Mouse (Mus musculus): ENCODE results near the gene Nav2. TPM values are rescaled to one million over a fixed set of nuclear protein-coding genes. Genes with fewer than 3 reads are reported as not detected.
A peak's percentile ranks its signal among the peaks of the same experiment; 100 is the strongest.

Nav2 gene
- polyA plus RNA-seq, 1 experiment: 51.7 TPM

DNA sequence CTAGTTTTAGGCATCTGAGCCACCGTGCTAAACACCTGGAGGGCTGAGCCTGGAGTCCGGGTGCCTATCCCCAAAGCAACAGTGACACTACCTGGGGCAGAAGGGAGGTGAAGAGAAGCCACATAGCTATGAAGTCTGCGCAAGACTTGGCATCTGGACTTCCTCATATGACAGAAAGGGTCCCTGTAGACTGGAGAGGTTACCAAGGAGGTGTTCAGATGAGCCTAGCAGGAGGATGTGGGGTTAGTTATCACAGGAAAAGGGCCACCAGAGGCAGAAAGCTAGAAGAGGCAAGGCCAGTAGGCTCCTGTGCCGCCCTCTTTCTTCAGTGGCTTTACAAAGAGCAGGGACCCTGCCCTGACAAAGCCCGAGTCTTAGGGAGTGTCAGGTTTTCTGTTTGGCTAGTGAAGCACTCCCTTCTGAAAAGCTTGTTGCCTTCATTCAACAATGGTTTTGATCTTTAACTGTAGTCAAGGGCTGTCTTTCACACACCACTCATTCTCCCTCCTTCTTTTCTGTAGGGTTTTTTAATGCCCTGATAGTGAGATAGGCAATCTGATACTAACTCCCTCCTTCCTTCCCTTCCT, 417.7 kb downstream of the Nav2 start:
- Histone ChIP-seq H3K4me3 (ENCODE audit: low read depth, low read length) (no peak overlapping the region), H3K9ac (ENCODE audit: low read depth, poor library complexity, severe bottlenecking) (0 out of 2 replicates have a peak overlapping the region, but pooled peaks have one; percentile 4), H3K36me3 (ENCODE audit: control insufficient read depth, insufficient read depth, low read length, poor library complexity, severe bottlenecking) (no peaks in the 10 kb centered on the region), H3K4me1 (ENCODE audit: control insufficient read depth, insufficient read depth, low read length) (peaks cover 9% of the 10 kb centered on the region), H3K27me3 (ENCODE audit: control insufficient read depth, insufficient read depth, low read length, poor library complexity, severe bottlenecking) (no peaks in the 10 kb centered on the region), H3K9me3 (replicated peaks; ENCODE audit: control insufficient read depth, insufficient read depth, low read length, poor library complexity, severe bottlenecking) (no peaks in the 10 kb centered on the region), H3K27ac (ENCODE audit: insufficient read depth, low read length) (peak overlapping the region; percentile 18; the same call in 1 of the 2 replicates)
- TF ChIP-seq EP300 (IDR thresholded peaks at IDR 0.05; ENCODE audit: insufficient read depth, low read depth, low read length) (no peak), POLR2A (IDR thresholded peaks at IDR 0.05; ENCODE audit: insufficient read depth, low read length) (no peak), CTCF (IDR thresholded peaks at IDR 0.05; ENCODE audit: low read depth, low read length) (no peak)

- no peaks in the 10 kb centered on the region for H3K27me3 ChIP-seq (ENCODE audit: control insufficient read depth, insufficient read depth, low read length, poor library complexity, severe bottlenecking)
- no peaks in the 10 kb centered on the region for H3K36me3 ChIP-seq (ENCODE audit: control insufficient read depth, insufficient read depth, low read length, poor library complexity, severe bottlenecking)
- no peak overlapping the region for H3K4me3 ChIP-seq (ENCODE audit: low read depth, low read length)
- peaks cover 9% of the 10 kb centered on the region for H3K4me1 ChIP-seq (ENCODE audit: control insufficient read depth, insufficient read depth, low read length)
- no peak overlapping the region for H3K27ac ChIP-seq (ENCODE audit: insufficient read depth, low read length)
- no peaks in the 10 kb centered on the region for H3K9me3 ChIP-seq (replicated peaks; ENCODE audit: control insufficient read depth, insufficient read depth, low read length, poor library complexity, severe bottlenecking)
- TF ChIP-seq POLR2A (IDR thresholded peaks at IDR 0.05; ENCODE audit: insufficient read depth, low read length) (no peak), CTCF (IDR thresholded peaks at IDR 0.05; ENCODE audit: low read depth, low read length) (no peak), EP300 (IDR thresholded peaks at IDR 0.05; ENCODE audit: insufficient read depth, low read depth, low read length) (no peak)
- no peak overlapping the region for H3K9ac ChIP-seq (ENCODE audit: low read depth, poor library complexity, severe bottlenecking)
Measured at GRCm38 (mm10) chr7:49326967-49327742, 418.6 kb downstream of the Nav2 start.

GRCm38 (mm10) chr7:49330181-49330580, 421.7 kb downstream of the Nav2 start:
- peaks cover 9% of the 10 kb centered on the region for H3K4me1 ChIP-seq (ENCODE audit: control insufficient read depth, insufficient read depth, low read length)
- no peaks in the 10 kb centered on the region for H3K9me3 ChIP-seq (replicated peaks; ENCODE audit: control insufficient read depth, insufficient read depth, low read length, poor library complexity, severe bottlenecking)
- no peak for TF ChIP-seq POLR2A (IDR thresholded peaks at IDR 0.05; ENCODE audit: insufficient read depth, low read length)
- TF ChIP-seq EP300 (IDR thresholded peaks at IDR 0.05; ENCODE audit: insufficient read depth, low read depth, low read length): no peak
- TF ChIP-seq CTCF (IDR thresholded peaks at IDR 0.05; ENCODE audit: low read depth, low read length): no peak
- H3K27me3 ChIP-seq (ENCODE audit: control insufficient read depth, insufficient read depth, low read length, poor library complexity, severe bottlenecking): no peaks in the 10 kb centered on the region
- no peaks in the 10 kb centered on the region for H3K36me3 ChIP-seq (ENCODE audit: control insufficient read depth, insufficient read depth, low read length, poor library complexity, severe bottlenecking)
- H3K9ac ChIP-seq (ENCODE audit: low read depth, poor library complexity, severe bottlenecking): no peak overlapping the region
- H3K4me3 ChIP-seq (ENCODE audit: low read depth, low read length): no peak overlapping the region
- no peak overlapping the region for H3K27ac ChIP-seq (ENCODE audit: insufficient read depth, low read length)

GRCm38 (mm10) chr7:49331939-49332338, 423.4 kb downstream of the Nav2 start:
- H3K27ac ChIP-seq (ENCODE audit: insufficient read depth, low read length): no peak overlapping the region
- peaks cover 3% of the 10 kb centered on the region for H3K4me1 ChIP-seq (ENCODE audit: control insufficient read depth, insufficient read depth, low read length)
- no peak overlapping the region for H3K4me3 ChIP-seq (ENCODE audit: low read depth, low read length)
- H3K9ac ChIP-seq (ENCODE audit: low read depth, poor library complexity, severe bottlenecking): no peak overlapping the region
- H3K27me3 ChIP-seq (ENCODE audit: control insufficient read depth, insufficient read depth, low read length, poor library complexity, severe bottlenecking): no peaks in the 10 kb centered on the region
- no peak for TF ChIP-seq POLR2A (IDR thresholded peaks at IDR 0.05; ENCODE audit: insufficient read depth, low read length)
- H3K36me3 ChIP-seq (ENCODE audit: control insufficient read depth, insufficient read depth, low read length, poor library complexity, severe bottlenecking): no peaks in the 10 kb centered on the region
- no peaks in the 10 kb centered on the region for H3K9me3 ChIP-seq (replicated peaks; ENCODE audit: control insufficient read depth, insufficient read depth, low read length, poor library complexity, severe bottlenecking)

DNA sequence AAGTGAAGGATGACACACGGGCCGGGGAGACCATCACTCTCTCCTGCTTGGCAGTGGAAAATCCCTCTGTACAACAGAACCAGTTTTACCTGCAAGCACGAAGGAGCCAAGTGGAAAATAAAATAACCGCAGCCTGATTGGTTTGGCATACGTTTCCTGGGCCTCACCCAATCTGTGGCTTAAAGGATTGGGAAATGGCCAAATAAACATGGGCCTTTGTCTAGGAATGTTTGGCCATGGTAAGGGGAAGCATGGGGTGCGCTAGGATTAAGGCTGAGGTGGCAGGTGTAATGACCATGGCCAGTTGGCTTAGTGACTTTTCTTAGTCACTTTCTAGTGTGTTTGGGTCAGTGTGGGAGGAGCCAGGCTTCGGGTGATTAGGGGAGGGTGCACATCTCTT, 424.1 kb downstream of the Nav2 start:
- Histone ChIP-seq H3K4me1 (ENCODE audit: control insufficient read depth, insufficient read depth, low read length) (peaks cover 2% of the 10 kb centered on the region), H3K9me3 (replicated peaks; ENCODE audit: control insufficient read depth, insufficient read depth, low read length, poor library complexity, severe bottlenecking) (no peaks in the 10 kb centered on the region), H3K9ac (ENCODE audit: low read depth, poor library complexity, severe bottlenecking) (no peak overlapping the region), H3K27ac (ENCODE audit: insufficient read depth, low read length) (no peak overlapping the region), H3K4me3 (ENCODE audit: low read depth, low read length) (no peak overlapping the region), H3K27me3 (ENCODE audit: control insufficient read depth, insufficient read depth, low read length, poor library complexity, severe bottlenecking) (no peaks in the 10 kb centered on the region), H3K36me3 (ENCODE audit: control insufficient read depth, insufficient read depth, low read length, poor library complexity, severe bottlenecking) (no peaks in the 10 kb centered on the region)
- no peak for TF ChIP-seq POLR2A (IDR thresholded peaks at IDR 0.05; ENCODE audit: insufficient read depth, low read length)
- no peak for TF ChIP-seq CTCF (IDR thresholded peaks at IDR 0.05; ENCODE audit: low read depth, low read length)
- TF ChIP-seq EP300 (IDR thresholded peaks at IDR 0.05; ENCODE audit: insufficient read depth, low read depth, low read length): no peak

GRCm38 (mm10) chr7:49334163-49334562, 425.6 kb downstream of the Nav2 start:
- Histone ChIP-seq H3K9me3 (replicated peaks; ENCODE audit: control insufficient read depth, insufficient read depth, low read length, poor library complexity, severe bottlenecking) (no peaks in the 10 kb centered on the region), H3K4me3 (ENCODE audit: low read depth, low read length) (no peak overlapping the region), H3K27me3 (ENCODE audit: control insufficient read depth, insufficient read depth, low read length, poor library complexity, severe bottlenecking) (no peaks in the 10 kb centered on the region), H3K9ac (ENCODE audit: low read depth, poor library complexity, severe bottlenecking) (no peak overlapping the region), H3K36me3 (ENCODE audit: control insufficient read depth, insufficient read depth, low read length, poor library complexity, severe bottlenecking) (no peaks in the 10 kb centered on the region), H3K27ac (ENCODE audit: insufficient read depth, low read length) (no peak overlapping the region), H3K4me1 (ENCODE audit: control insufficient read depth, insufficient read depth, low read length) (peaks cover 2% of the 10 kb centered on the region)
- TF ChIP-seq EP300 (IDR thresholded peaks at IDR 0.05; ENCODE audit: insufficient read depth, low read depth, low read length) (no peak), CTCF (IDR thresholded peaks at IDR 0.05; ENCODE audit: low read depth, low read length) (no peak)

Data from ES-Bruce4 (cell line).